Mouse (Mus musculus) small intestine, adult 2 months (tissue): ENCODE measurements around the gene Eepd1.

Experiments used
- CTCF ChIP-seq: fragments of 200-500 bp; IDR thresholded peaks from 2 replicates; pipeline ENCODE4 v1.5.1; 2012; ENCODE audit warnings: low read depth, mild to moderate bottlenecking, control low read depth, inconsistent platforms, low read length, moderate library complexity, mixed read lengths; ENCODE audit not compliant: insufficient replicate concordance, insufficient read length; ENCODE audit errors: extremely low read depth
- POLR2A ChIP-seq: fragments of 200-500 bp; IDR thresholded peaks from 2 replicates; pipeline ENCODE4 v1.6.1; 2012; ENCODE audit warnings: low read depth, mild to moderate bottlenecking, control low read depth, inconsistent platforms, low read length, moderate library complexity

DNA sequence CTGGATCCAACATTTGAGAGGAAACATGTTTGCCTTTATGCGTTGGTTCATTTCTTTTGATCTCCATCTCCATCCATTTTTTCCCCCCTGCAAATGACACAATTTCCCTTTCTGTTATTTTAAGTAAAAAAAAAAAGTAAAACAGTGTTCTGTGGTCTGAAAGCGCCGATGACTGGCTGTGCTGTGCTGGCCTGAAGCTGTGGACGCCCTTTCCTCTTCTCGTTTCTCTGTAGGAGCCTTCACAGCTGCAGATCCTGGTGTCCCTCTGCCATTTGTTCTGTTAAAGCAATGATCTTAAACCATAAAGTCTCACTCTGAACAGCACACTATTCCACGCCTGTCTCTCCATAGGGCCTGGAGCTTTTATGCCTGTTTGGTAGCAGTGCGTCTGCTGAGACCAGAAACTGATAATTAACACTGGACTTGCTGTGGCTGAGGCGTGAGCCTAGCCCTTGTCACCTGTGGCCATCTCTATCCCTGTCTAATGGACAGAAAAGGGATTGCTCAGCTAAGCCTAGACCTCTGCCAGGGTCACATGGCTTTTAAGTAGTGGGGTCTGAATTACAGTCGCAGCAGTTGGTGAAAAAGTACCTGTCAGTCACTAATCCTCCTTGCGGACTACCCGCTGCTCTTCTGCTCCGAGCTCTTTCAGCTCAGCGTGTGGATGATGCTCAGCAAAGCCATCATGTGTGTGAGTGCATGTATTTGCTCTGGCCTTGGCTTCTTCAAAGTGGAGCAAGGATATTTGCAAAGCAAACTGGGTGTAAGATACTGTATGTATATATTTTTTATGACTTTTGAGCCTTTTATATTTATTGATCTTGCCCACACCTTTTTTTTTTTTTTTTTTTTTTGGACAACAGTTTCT is 9.2 kb downstream of the Eepd1 start:
- no peak for TF ChIP-seq POLR2A
- no peak for TF ChIP-seq CTCF
